Mouse (Mus musculus): Measurements from ENCODE around the gene Olfr986.

- TF ChIP-seq CTCF (IDR thresholded peaks at IDR 0.05; ENCODE audit: low read depth, low read length) (no peak), POLR2AphosphoS5 (IDR thresholded peaks at IDR 0.05; ENCODE audit: insufficient replicate concordance, low read depth, low read length) (no peak), GATA1 (IDR thresholded peaks at IDR 0.05; ENCODE audit: borderline replicate concordance, low read length) (no peak), TAL1 (conservative IDR thresholded peaks at IDR 0.05; ENCODE audit: low read depth, low read length) (no peak)
These were observed 25.8 kb downstream of the Olfr986 start for GRCm38 (mm10) chr9:40206546-40206950.
